Mouse (Mus musculus): Measurements from ENCODE around the gene Arrdc2. TPM values are rescaled to one million over a fixed set of nuclear protein-coding genes. Genes with fewer than 3 reads are reported as not detected.

Arrdc2 gene
- total RNA-seq, 1 experiment from 2014 or later: 7.3 TPM

DNA sequence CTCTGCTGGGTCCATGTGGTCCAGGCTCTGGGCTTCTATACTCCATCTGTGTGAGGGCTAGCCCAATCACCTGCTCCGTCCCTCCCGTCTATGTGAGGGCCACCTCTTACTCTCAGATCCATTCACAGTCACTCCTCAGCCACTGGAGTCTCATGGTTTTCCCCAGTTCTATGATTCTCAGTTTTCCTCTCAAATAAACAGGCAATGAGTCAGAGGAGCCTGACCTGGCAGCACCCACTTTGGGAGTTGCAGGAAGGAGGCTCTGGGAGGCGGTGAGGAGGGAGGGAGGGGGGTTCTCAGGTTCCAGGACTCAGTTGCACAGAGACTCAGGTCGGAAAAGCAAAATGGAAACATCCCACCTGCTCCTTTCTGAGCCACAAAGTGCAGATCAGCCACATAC is 26.6 kb downstream of the Arrdc2 start:
- no peak for ATAC-seq (replicated peaks; ENCODE audit: low read depth, poor library complexity, severe bottlenecking)

DNA sequence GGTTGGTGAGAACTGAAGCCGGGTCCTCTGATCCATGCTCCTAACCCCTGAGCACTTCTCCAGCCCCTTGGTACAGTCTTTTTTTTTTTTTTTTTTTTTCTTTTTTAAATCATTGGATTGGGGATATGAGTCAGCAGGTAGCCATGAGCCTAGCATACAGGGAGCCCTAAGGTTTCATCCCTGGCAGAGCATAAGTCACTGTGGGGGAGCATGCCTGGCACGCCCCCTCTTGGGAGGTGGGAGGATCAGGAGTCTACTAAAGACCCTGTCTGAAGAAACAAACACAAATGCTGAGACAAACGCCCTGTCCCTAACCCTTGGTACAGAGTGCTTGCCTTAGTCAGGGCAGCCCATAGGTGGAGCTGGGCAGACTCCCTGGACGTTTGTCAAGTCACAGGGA is 27.5 kb downstream of the Arrdc2 start:
- no peak for ATAC-seq (replicated peaks; ENCODE audit: low read depth, poor library complexity, severe bottlenecking)

DNA sequence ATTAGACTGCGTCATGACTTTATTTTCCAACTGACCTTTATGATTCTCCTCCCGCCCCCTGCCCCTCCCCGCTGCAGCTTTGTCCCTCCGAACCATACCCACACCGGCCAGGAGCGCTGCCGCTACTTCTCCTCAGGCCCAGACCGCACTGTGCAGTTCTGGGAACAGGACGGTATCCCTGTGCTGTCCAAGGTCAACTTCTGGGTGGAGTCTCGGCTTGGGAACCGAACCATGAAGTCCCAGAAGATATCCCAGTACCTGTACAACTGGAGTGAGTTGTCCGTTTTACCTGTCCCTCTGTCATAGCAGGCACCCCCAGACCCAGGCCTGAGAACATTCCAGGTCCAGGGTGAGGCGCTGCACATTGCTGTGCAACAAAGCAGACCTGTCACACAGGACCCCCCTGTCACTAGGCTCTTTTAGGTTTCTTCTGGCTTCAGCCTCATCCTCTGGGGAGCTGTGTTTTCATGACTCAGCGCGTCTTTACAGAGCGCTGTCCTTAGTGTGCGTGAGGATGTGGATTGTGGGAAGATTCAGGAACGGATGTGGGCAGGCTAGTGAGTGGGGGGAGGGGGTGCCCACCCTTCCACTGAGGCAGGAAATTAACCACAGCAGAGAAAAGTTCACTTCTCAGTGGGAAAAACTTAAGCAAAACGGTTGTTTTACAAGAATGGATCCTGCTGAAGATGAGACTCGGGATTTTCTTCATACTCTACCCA is 28.4 kb downstream of the Arrdc2 start:
- peak; percentile 64 for ATAC-seq (replicated peaks; ENCODE audit: low read depth, poor library complexity, severe bottlenecking)

DNA sequence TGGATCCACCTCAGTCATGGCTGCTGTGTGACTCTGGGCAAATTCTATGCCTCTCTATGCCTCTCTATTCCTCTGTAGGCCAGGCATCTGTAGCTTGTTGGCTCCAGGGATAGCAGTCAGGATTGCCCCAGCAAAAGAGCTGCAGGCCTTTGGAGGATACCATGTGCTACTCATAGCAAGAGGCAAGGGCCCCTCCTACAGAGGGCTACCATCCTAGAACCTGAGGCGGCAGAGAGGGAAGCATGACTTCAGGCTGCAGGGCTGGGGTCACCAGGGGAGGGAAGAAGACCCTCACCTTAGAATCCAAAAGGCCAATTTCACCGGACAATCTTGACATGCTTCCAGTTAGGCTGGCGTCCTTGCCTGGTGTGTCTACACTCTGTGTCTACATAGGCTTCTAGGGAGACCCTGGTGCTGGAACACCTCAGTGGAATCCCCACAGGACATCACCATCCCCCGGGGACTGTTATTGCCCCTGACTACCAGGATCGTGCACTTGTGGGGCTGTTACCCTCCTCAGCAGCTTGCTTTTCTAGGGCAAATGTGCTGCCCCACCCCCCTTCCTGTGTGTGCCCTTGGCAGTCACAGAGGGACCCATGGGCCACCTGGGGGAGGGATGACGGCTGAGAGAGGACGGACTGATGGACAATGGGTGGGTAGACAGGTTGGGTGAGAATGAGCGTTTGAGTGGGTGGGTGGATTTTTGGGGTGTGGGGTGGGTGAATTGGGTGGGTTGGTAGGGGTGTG is 30.4 kb downstream of the Arrdc2 start:
- ATAC-seq (replicated peaks; ENCODE audit: low read depth, poor library complexity, severe bottlenecking): no peak

DNA sequence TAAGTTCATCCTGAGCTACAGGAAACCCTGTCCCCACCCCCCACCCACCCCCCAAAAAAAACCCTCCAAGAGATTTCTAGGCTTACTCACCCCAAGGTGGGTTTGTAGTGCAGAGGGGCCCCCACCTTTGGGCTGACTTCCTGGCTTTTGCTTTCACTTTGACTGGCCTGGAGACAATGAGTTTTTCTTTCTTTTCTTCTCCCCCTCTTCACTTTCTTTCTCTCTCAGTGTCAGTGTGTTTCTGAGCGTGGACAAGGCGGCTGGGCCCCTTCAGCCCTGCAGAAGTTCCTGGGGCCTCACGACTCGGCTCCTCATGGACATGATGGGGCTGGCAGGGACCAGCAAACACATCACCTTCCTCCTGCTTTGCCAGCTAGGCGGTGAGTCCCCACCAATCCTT is 31.3 kb downstream of the Arrdc2 start, which contains the start of gene Il12rb1:
Il12rb1 (plus strand) TSS at position 211 of the 400 bp plus-strand sequence.
- ATAC-seq (replicated peaks; ENCODE audit: low read depth, poor library complexity, severe bottlenecking): no peak

DNA sequence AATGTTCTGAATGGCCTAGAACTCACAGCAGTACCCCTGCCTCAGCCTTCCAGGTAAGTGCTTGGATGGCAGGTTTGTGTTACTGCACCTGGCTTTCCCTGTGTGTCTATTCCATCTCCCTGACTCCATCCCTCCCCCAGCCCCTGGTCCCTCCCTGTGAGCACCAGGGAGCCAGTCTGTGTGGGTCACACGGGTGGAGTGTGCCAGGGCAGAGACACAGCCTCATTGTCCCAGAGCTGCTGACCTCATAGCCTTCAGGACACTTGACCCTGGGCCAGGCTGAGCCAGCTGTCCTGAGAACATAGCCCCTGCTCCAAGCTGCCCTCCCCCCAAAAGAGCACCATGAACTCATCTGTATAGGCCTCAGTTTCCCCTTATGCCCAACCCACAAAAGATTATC is 32.2 kb downstream of the Arrdc2 start:
- ATAC-seq (replicated peaks; ENCODE audit: low read depth, poor library complexity, severe bottlenecking): no peak

DNA sequence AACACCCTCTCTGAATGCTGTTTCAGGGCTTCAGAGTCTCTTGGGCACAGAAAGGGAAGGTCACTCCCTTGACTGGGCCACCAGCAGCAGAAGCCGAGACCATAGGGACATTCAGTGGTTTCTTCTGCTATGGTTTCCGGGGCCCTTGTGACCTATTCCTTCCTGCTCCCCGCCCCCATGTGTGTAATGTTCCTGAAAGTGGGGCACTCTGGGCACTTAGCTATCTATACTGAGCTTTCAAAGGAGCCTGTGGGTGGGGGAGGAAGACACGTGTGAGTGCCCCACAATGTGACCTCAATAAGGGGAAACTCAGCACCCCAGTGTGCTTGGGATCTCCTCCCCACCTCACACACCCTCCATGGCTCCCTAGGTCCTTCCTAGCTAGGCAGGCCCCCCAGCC is 33.0 kb downstream of the Arrdc2 start:
- ATAC-seq (replicated peaks; ENCODE audit: low read depth, poor library complexity, severe bottlenecking): peak; percentile 20

DNA sequence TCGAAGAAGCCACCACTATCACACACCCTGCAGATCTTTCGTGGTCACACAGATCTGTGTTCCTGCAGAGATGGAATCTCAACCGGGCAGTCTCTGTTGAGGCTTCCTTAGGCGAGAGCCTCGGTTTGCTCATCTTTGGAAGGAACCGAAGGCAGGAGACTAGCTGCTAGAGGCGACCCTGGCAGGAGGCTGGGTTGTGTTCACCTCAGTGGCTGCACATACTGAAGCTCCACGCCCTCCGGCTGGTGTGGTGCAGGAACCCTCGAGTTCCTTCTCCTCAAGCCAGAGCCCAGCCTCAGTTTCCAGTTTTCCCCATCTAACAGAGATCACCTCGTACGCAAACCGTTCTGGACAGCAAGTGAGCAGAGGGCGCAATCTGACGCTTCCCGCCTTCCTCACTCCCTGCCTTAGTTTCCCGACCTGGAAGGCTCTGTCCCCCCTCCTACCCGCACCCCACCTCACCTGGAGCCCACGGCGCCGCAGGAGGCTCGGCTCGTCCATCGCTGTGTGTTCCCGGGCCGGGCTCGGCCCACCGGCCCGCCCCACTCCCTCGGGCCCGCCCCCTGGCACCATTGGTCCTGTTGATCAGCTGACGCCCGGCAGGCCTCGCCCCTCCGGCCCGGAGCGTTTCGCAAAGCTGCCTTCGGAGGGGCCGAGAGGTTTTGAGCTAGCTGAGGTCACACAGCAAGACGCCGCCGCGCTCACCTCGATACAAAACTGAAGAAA is 34.9 kb downstream of the Arrdc2 start, which contains the start of gene Mast3:
Mast3 (minus strand) TSS at position 574 of the 726 bp plus-strand sequence.
- ATAC-seq (replicated peaks; ENCODE audit: low read depth, poor library complexity, severe bottlenecking): peak; percentile 67

DNA sequence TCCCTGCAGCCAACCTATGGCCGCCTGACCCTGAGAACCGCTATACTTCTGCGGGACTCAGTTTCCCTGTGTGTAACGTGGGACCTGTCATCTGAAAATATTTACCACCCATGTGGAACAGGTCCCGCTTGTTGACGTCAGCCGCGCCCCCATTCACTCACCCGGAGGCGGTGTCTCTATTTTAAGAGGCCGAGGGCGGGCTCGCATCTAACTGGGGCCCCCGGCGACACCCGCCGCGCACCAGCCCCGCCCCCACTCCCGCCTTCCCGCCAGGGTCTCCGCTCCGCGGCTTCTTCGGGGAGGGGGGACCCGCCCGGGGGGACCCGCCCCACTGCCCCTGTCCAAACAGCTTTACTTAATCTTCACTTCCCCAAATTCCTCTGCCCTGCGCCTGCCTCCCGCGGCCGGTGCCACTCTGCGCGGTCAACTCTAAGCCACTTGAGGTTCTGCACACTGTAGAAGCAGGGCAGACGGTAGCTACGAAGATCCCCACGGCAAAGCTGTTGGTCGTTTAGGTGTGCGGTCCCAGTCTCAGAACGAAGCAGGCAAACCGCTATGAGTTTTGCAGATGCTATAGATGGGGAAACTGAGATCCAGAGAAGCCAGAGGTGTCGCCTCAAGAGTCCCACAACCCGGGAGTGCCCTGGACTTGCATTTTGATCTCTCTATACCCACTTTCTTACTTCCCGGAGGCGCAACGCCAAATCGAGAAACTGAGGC is 35.6 kb downstream of the Arrdc2 start:
- peak; percentile 48 for ATAC-seq (replicated peaks; ENCODE audit: low read depth, poor library complexity, severe bottlenecking)

DNA sequence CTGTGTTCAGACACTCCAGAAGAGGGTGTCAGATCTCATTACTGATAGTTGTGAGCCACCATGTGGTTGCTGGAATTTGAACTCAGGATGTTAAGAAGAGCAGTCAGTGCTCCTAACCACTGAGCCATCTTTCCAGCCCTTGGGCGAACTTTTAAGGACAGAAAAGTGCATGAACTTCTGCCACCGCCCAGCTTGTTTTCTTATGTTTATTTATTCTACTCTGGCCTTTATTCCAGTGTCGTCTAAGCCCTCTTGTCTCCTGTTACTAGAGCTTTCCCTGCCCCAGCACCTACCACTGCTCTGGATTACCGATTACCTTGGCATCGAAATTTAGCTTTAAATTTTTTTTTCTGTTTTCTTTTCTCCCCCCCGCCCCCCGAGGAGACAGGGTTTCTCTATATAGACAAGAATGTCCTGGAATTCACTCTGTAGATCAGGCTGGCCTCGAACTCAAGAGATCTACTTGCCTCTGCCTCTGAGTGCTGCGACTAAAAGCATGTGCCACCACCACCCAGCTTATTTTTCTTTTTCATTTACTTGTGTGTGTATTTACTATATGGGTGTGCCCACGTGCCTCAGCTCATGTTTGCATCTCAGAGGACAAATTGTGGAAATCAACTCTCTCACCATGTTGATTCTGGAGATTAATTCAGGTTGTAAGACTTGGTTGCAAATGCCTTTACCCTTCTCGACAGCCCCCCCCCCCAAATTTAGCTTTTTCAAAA is 36.6 kb downstream of the Arrdc2 start:
- ATAC-seq (replicated peaks; ENCODE audit: low read depth, poor library complexity, severe bottlenecking): no peak

DNA sequence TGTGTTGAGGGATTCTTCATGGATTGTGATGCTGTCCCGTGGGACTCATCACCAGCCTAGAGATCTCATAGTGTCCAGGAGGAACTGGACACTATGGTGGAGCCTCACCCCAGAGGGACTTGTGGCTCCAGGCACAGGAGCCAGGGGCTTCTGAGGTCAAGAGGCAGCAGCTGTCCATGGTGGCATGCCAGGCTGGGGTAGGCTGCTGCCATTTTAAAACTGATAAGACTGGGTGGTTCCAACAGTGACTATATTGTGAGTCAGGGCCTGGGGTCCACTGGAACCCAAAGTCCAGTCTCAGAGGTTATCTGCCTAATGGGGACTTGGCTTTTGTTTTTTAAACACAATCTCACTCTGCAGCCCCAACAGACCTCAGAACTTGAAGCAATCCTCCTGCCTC is 37.7 kb downstream of the Arrdc2 start:
- no peak for ATAC-seq (replicated peaks; ENCODE audit: low read depth, poor library complexity, severe bottlenecking)

DNA sequence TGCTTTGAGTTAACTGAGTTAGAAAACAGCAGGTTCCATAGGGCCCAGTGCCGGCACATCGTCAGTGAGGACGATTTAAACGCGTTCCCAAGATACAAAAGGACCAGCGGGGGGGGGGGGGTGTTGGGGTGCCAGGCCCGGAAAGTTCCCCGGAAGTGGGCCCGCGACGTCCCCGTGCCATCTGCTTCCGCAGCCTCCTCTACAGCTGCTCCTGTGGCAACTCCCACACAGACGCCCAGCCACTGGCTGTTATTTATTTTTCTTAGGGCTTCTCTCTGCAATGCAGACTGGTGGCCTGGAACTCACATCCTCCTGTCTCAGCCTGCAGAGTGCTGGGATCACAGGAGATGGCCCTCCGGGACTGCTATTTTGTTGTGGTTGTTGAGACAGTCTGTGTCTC is 38.4 kb downstream of the Arrdc2 start:
- ATAC-seq (replicated peaks; ENCODE audit: low read depth, poor library complexity, severe bottlenecking): no peak

DNA sequence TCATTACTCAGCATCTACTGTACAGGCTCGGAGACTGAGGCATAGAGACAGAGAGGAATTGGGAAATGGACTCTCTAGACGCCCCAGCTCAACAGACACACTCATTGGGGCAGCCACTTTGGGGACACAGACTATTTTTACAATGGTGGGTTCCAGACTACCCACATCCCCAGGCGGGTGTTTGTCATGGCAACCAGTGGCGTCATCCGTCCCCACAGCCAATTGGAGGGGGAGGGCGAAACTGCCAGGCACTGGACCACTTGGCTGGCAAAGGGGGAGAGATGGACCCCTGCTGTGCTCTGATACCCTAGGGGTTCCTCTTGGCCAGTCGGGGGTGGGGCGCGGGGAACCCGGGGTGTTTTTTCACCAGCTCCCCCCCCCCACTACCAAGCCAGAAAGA is 38.9 kb downstream of the Arrdc2 start:
- ATAC-seq (replicated peaks; ENCODE audit: low read depth, poor library complexity, severe bottlenecking): no peak

DNA sequence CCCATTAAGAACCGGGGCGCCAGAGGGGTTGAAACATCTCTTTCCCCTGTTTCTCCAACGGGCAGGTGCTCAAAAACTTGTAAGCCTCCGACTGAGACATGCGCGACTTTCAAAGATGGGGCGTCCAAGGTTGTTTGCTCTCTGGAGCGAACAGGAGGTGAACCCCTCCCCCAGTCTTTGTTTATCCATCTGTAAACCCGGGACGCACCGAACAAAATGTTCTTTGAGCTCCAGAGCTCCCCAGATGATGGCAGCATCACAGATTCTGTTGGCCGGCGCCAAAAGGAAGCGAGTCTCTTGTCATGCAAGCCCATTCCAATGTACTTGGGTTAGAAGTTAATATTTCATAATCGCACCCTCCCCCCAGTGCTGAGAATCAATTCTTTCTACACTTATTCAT is 41.2 kb downstream of the Arrdc2 start:
- no peak for ATAC-seq (replicated peaks; ENCODE audit: low read depth, poor library complexity, severe bottlenecking)

DNA sequence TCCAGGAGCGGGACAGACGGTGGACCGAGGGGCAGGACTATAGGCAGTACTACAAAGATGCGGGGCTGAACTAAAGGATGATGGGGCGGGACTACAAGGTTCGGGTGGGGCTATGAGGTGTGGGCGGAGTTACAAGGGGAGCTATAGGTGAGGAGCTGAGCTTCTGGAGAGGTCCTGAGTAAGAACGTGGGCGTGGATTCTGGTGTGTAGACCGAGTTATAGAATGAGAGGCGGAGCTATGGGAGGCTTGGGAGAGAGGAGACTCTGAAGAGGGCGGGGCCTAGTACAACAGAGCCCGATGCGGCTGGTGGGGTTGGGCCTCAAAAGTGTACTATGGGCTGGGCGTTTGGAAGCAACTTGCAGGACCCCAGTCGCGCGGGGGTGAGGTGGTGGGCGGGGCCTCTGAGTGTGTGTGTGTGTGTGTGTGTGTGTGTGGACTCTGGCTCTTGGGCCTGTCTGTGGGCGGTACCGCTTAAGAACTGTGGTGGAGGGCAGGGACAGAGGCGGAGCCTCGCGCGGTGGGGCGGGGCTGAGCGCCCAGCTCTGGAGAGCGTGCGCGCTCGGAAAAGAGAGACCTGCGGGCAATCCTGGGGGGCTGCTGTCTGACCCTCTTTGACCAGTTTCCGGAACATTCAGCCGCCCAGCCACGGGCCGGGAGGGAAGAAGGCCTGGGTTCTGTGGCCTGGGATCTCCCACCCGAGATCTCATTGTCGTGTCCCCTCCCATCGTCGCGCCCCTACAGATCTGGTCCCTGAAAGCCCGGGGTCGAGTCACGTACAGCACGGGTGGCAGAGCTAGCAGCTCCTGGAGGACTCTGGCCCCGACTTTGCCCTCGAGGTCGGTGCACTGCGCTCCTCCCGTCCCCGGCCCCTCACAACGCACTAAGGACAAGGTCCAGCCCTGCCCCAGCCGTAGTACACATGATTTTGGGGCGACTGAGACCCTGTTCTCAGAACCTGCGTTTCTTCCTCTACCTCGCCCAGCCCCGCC is 42.1 kb downstream of the Arrdc2 start:
- peak; percentile 53 for ATAC-seq (replicated peaks; ENCODE audit: low read depth, poor library complexity, severe bottlenecking)

DNA sequence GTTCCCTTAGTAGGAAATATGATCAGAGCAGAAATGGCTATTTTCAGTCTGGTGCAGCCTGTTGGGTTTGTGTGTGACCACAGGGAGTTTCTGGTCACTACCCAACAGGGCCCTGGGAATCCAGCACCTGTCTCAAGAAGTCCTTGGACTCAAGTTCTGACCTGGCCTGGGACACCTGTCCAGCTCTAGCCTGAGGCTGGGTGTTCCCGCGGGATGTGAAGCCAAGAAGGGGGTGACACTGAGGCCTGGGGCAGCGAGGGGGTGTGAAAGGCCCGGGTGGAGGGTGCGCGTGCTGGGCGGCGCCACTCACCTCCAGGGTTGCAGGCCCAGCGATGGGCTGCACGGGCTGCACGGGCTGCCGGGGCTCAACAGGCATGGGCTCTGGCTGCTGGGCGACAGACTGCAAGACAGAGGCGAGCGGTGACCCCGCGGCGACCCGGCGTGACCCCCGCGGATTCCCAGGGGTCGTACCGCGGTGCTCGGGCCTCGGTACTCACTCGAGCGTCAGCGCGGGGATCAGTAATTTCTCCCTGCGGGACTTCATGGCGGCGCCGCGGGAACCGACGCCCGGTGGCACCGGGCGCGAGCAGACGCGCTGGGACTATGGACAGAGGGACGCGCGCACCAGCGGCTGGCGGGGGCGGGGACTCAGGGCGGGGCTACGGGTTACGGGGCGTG is 43.0 kb downstream of the Arrdc2 start:
- no peak for ATAC-seq (replicated peaks; ENCODE audit: low read depth, poor library complexity, severe bottlenecking)

DNA sequence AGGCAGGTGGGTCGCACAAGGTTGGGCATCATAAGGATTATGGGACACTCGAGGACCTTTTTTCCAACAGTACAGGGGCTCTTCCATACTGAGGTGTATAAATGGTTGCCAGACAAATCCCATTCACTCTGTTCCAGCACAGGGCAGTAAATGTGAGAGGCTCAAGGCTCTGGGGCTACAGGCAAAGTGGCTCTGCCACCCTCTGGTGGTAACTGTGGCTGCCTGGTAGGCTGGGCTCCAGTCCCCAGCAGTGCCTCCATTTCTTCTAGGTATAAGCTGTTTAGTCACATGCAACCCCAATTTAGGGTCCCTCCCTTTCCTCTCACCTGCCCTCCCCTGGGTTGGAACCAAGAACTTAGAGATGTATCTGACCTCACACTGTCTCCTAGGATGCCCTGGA is 44.1 kb downstream of the Arrdc2 start:
- no peak for ATAC-seq (replicated peaks; ENCODE audit: low read depth, poor library complexity, severe bottlenecking)

DNA sequence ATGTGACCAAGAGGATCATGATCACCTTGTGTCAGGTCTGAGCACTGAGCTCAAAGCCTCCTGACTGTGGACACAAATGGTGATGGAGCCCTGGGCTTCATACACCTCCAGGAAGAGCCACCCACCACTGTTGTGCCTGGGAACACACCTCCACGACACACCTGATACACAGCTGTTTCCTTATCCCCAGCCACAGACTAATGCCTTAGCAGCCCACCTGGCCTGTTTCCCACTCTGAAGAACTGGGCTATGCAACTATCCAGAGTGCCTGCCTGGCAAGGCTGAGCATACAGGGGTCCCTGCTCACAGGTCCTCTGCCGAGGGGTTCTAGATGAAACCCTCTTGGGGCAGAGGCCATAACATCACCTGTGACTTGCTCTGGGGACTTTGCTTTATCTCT is 45.3 kb downstream of the Arrdc2 start:
- no peak for ATAC-seq (replicated peaks; ENCODE audit: low read depth, poor library complexity, severe bottlenecking)

Data from common myeloid progenitor, adult 5-6 weeks (primary cell).